Mouse (Mus musculus) heart, adult 18-20 months (tissue): ENCODE data around the gene Tox4. TPM values are rescaled to one million over a fixed set of nuclear protein-coding genes. Genes with fewer than 3 reads are reported as not detected.
A peak's percentile ranks its signal among the peaks of the same experiment; 100 is the strongest.

Experiments used
- DNase-seq, 2 experiments: peaks; one replicate each; pipeline ENCODE4 v3.0.0; 2021 to 2022; ENCODE audit warnings: mixed read lengths in 1 of 2
- total RNA-seq, 2 experiments: library from RNA; stranded (reverse); gene quantifications; 2 replicates each; pipeline ENCODE4 v1.2.3; 2021

Tox4 gene
- total RNA-seq, 2 experiments from 2014 or later = 30.3 to 35.8 TPM

DNA sequence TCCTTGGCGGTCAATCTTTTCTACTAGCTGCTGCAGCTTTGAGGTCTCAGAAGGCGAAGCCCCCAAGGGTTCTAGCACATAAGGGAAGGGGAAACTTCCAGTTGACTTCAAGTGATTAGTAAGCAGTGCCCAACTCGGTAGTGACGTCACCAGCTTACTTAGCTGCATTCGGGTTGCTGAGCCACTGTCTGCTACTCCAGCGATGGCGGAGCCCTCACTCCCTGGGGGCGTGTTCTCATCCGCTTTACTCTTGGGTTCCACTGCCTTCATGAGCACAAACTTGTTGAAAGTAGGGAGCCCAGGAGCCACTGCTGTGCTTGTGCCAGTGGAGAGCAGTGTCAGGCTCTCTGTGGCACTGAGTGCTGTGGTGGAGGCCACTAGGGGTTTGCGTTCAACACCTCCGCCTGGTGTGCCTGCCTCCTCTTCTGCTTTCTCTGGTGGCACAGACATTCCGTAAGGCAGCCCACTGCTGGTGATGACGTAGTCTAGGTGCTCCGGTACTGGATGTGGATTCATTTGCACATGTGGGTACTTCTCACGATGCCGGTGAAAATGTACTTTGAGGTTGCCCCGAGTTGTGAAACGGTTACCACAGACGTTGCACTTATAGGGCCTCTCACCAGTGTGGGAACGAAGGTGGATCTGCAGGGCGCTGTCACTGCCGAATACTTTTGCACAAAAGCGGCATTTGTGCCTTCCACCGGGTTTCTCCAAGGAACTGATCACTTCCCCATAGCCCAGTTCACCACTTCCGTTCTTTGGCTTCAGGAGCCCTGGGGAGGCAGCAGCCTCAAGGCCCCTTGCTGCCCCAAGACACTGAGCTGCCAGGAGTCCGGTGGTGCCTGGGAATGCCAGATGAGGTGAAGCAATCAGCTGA, 35.2 kb downstream of the Tox4 start:
- DNase-seq = no peak

DNA sequence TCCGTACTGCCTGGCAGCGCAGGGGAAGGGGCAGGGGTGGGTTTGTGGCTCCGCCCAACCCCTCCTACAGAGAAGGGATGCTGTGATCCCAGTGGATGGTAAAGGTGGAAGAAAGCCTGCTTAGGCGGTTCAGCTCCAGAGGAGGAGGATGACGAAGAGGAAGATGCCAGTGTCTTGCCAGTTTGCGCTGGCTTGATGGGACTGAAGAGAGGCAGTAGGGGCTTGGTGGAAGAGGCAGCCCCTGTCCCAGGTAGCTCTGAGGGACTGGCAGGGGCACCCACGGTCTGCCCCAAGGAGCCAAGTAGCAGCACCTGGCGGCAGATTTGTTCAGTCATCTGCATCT, 35.8 kb downstream of the Tox4 start:
- no peak for DNase-seq

DNA sequence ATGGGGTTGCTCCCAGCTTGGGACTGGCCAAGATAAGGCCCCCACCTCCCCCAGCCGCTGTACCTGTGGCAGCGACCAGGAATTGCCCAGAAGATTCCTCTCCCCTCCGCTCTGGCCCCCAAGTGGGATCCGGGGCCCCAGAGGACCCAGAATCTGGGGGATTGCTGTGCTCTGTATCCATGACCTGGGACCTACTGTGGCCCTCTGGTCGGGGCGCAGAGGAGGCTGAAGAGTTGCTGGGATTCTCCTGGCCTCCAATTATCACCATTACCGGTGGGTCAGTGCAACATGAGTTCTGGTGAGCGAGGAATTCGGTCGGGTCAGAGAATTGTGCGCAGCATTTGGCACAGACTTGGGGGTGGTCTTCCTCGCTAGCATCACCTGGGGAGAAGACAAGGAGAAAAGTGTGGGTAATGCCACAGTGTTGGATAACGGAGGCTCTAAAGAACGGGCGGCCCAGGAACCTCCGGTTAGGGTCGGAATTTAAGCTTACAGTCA, 36.4 kb downstream of the Tox4 start:
- DNase-seq = no peak

DNA sequence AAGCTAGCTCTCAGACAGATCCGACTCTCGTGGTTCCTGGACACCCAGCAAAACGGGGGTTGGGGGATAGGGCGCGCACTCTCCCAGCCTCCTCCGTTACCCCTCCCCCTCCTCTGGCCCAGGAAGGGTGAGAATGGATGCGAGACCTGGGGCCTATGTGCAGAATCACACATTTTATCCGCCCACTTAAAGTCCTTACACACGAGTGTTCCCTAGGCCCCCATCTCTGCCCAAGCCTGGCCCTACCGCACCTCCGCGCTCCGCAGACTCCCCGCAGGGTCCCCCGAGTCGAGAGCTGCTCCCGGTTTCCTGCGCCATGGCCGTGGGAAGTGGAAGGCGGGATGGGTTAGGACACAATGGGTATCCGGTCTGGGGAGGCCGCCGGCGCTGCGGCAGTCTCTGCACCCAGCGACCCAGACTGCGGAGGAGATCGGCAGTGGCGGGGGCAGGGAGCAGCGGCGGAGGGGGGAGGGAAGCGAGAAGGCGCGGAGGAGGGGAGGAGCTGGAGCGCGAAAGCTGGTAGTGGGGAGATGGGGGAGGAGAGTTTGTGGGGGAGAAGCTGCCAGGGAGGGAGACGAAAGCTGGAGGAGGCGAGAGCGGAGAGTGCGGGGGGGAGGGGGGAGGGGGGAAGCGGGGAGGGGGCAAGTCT, 37.0 kb downstream of the Tox4 start:
- peak; percentile 60 to 67 for DNase-seq

- DNase-seq = peak in 1 of 2 experiments; percentile 42
These were observed 37.7 kb downstream of the Tox4 start for GRCm38 (mm10) chr14:52316441-52317225.

DNA sequence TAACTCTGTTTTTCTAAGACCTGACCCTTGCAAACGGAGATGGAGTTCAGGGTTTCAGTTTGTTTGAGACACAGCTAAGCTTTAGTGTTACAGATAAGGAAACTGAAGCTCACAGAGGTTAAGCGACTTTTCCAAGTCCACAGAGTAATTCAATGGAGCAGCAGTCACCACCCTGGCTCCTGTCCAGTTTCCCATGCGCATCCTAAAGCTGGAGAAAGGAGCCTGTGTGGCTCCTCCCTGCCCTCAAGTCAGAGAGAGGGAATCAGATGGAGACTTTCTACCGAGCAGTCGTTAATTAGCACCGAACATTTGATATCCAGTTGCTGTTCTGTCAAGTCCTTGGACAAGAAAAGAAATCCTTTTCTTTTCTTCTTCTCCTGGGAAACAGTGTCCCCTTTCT, 40.4 kb downstream of the Tox4 start:
- DNase-seq = no peak

GRCm38 (mm10) chr14:52325890-52326289, 46.9 kb downstream of the Tox4 start:
- no peak for DNase-seq

DNA sequence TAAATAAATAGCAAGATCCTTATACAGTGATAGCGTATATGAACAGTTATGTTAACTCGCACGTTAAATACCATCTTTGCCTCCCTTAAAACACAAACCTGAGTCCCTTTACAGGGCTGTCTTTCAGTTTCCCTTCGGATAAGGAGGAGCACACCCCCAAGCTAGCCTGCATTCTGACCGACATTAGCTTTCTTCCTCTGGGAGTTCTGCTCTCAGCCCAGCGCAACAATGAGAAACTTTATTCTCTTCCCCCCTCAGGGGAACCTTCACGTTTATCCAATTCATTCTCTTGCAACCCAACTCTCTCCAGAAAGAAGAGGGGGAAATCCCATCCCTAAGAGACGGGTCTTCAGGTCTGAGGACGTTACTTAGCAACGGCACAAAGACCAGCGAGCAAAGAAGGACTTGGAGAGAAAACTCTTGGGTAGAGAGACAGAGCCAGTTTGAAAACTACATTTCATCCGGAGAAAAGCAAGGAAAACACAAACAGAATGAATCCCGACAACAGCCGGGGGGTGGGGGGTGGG, 48.5 kb downstream of the Tox4 start:
- DNase-seq = no peak

DNA sequence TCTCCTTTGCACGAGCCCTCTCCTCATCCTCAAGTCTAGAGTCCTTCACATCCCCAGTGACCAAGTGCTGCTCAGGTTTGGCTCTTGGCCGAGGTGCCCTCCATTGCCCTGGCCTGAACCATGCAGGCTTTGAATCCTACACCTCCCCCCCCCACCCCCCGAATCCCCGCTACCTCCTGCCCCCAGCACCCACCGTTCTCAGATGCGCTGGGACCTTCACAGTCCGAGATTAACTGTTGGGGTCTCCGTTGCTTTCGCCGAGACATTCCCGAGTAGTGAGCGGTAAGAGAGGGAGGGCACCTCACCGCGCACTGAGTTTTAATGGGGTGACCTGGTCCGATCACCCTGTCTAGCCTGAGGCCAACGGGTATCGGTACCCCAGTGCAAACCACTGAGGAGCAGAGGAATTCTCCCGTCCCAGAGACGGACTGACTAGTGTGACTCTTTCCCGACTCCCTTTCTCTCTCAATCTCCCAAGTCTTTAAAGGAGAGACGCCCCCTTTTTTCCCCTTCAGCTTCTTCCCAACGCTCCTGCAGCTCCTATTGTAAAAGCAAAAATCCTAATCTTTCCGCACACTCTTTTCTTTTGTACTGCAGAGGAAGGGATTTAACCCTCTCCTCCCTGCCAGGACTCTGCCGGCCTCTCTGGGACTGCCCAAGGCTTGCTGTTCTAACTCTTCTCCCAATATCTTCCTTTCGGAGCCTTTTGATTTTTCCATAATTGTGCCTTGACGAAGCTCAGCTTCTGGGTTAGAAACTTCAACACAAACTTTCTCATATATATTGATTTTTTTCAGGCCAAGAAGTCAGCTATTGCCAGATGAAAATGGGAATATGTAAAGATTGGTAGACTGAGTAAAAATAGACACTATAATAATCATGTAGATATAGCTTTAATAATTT, 49.2 kb downstream of the Tox4 start, which contains the start of gene Sall2:
Gene Sall2, minus strand, starts transcription at position 853 of the 903 bp plus-strand sequence.
- no peak for DNase-seq

GRCm38 (mm10) chr14:52331069-52331750, 52.3 kb downstream of the Tox4 start:
- no peak for DNase-seq

- DNase-seq = no peak
These were observed 53.2 kb downstream of the Tox4 start for GRCm38 (mm10) chr14:52332171-52332570.

- DNase-seq = peak; percentile 55 to 76
These were observed 60.0 kb downstream of the Tox4 start for GRCm38 (mm10) chr14:52338751-52339511.

DNA sequence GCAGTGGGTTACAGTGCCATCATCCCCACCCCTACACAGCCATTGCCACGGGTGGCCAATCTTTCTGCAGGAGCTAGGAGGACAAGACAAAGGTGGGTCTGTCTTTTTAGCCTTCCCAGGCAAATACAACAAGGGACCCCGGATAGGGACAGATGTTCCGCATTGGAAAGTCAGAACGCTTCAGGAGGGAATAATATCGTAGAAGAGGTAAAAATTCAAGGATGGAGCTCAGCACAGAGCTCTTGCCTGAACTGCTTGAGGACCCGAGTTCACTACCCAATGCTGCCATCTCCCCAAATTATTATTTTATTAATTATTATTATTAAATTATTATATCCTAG, 60.5 kb downstream of the Tox4 start:
- DNase-seq = no peak

Other genes with a start within 250 kb of the Tox4 start
- not detected for gene Olfr221, start 236.7 kb upstream of the Tox4 start, total RNA-seq
- 100 to 1,000 TPM; 139 to 142 TPM for gene Hnrnpc, start 175.1 kb upstream of the Tox4 start, total RNA-seq
- 1 to 10 TPM in 1 of 2 experiments, under 1 TPM in 1; 0.30 to 1.0 TPM for gene Rpgrip1, start 168.4 kb upstream of the Tox4 start, total RNA-seq
- gene Supt16, start 81.7 kb upstream of the Tox4 start, total RNA-seq = 10 to 100 TPM; 22.3 to 23.7 TPM
- gene Chd8, start 21.4 kb upstream of the Tox4 start, total RNA-seq = 10 to 100 TPM; 34.2 to 37.7 TPM
- 1 to 10 TPM; 3.8 to 5.5 TPM for gene Rab2b, start 399 bp downstream of the Tox4 start, total RNA-seq
- gene Mettl3, start 26.0 kb downstream of the Tox4 start, total RNA-seq = 10 to 100 TPM; 16.2 to 18.1 TPM
- 1 to 10 TPM in 1 of 2 experiments, under 1 TPM in 1; 0.97 to 1.0 TPM for gene Sall2, start 49.6 kb downstream of the Tox4 start, total RNA-seq
- gene Olfr1513, start 77.3 kb downstream of the Tox4 start, total RNA-seq = not detected
- gene Olfr1512, start 100.0 kb downstream of the Tox4 start, total RNA-seq = not detected
- gene Olfr1511, start 118.2 kb downstream of the Tox4 start, total RNA-seq = not detected
- not detected for gene Olfr1510, start 135.2 kb downstream of the Tox4 start, total RNA-seq
- not detected for gene Olfr1509, start 163.8 kb downstream of the Tox4 start, total RNA-seq
- gene Olfr1508, start 188.3 kb downstream of the Tox4 start, total RNA-seq = not detected
- not detected for gene Olfr1507, start 216.6 kb downstream of the Tox4 start, total RNA-seq